Mouse (Mus musculus): Measurements from ENCODE around the gene Zfp108. TPM values are rescaled to one million over a fixed set of nuclear protein-coding genes. Genes with fewer than 3 reads are reported as not detected.
A peak's percentile ranks its signal among the peaks of the same experiment; 100 is the strongest.

Gene Zfp108
- total and polyA plus RNA-seq, 3 experiments, result 0.70 to 1.8 (median 1.4) TPM

DNA sequence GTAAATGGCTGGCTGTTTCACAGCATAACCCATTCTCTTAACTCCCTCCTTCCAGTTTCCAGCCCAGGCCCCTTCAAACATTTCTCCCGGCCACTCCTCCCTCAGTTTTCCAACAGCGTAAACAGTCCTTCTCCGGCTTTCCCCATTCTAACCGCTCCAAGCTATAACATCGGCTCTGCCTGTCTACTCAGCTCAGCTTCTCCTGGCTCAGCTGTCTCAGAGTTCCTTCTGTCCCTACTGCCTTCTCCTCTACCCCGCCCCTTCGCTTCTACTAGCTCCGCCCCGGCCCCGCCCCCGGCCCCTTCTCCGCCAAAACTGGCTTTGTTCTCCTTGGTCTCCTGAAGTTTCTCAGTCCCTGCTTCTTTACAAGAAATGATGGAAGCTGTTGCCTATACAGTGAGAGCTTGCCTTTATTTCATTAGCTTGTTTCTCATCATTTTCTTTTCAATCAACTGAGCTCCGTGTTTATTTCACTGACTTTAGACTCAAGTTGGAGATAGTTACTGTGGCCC, 46.2 kb downstream of the Zfp108 start, which contains the start of gene Zfp61:
Gene Zfp61, minus strand, starts transcription at position 462 of the 512 bp plus-strand sequence.
- Histone ChIP-seq H3K79me2 (replicated peaks; ENCODE audit: control insufficient read depth, insufficient read depth, low read length) (no peaks in the 10 kb centered on the region), H3K9ac (ENCODE audit: low read depth, low read length) (no peak within 1 kb of the TSS), H3K4me3 (peak within 1 kb of the TSS; percentile 76), H3K36me3 (ENCODE audit: control insufficient read depth, insufficient read depth, low read length) (no peaks in the 10 kb centered on the region), H3K27me3 (ENCODE audit: control insufficient read depth, insufficient read depth, low read length) (no peaks in the 10 kb centered on the region), H3K4me1 (ENCODE audit: control insufficient read depth, insufficient read depth, low read length) (no peaks in the 10 kb centered on the region; the same call in 1 of the 2 replicates), H3K27ac (no peak within 1 kb of the TSS)
- 5% methylated on average over 13 of the region's 13 CpGs for WGBS
- DNase-seq, result peak; percentile 37 to 42
- intact Hi-C loops (cut with DNase I), result no loop called here
- TF ChIP-seq EP300 (IDR thresholded peaks at IDR 0.05; ENCODE audit: insufficient read depth, low read depth, low read length) (no peak), POLR2A (IDR thresholded peaks at IDR 0.05; ENCODE audit: insufficient read depth, low read depth, low read length) (peak; percentile 43; the same call in 1 of the 2 replicates)

Other genes starting within 250 kb of the Zfp108 start
- gene Vmn1r183, start 201.5 kb upstream of the Zfp108 start, total RNA-seq (2021), result not detected
- not detected in 2 replicates for gene Vmn1r183, start 201.5 kb upstream of the Zfp108 start, polyA plus RNA-seq (2012; rRNA removed)
- gene Zfp180, start 172.9 kb upstream of the Zfp108 start, total RNA-seq (2021), result 10 to 100 TPM; 16.7 to 16.8 TPM
- gene Zfp180, start 172.9 kb upstream of the Zfp108 start, polyA plus RNA-seq (2012; rRNA removed), result 7.7 and 11.3 TPM in 2 replicates
- gene Zfp112, start 142.5 kb upstream of the Zfp108 start, total RNA-seq (2021), result 1 to 10 TPM; 3.1 to 3.2 TPM
- 1.8 and 3.5 TPM in 2 replicates for gene Zfp112, start 142.5 kb upstream of the Zfp108 start, polyA plus RNA-seq (2012; rRNA removed)
- gene Zfp235, start 120.6 kb upstream of the Zfp108 start, total RNA-seq (2021), result 1 to 10 TPM; 4.2 to 5.4 TPM
- gene Zfp235, start 120.6 kb upstream of the Zfp108 start, polyA plus RNA-seq (2012; rRNA removed), result 3.1 and 5.5 TPM in 2 replicates
- under 1 TPM; 0.16 TPM for gene Zfp114, start 79.7 kb upstream of the Zfp108 start, total RNA-seq (2021)
- gene Zfp114, start 79.7 kb upstream of the Zfp108 start, polyA plus RNA-seq (2012; rRNA removed), result 0.06 and 0.10 TPM in 2 replicates
- 1 to 10 TPM; 3.2 to 3.6 TPM for gene Zfp111, start 43.4 kb upstream of the Zfp108 start, total RNA-seq (2021)
- gene Zfp111, start 43.4 kb upstream of the Zfp108 start, polyA plus RNA-seq (2012; rRNA removed), result 1.1 and 1.6 TPM in 2 replicates
- gene Zfp109, start 17.2 kb upstream of the Zfp108 start, total RNA-seq (2021), result 1 to 10 TPM; 1.8 to 2.1 TPM
- gene Zfp109, start 17.2 kb upstream of the Zfp108 start, polyA plus RNA-seq (2012; rRNA removed), result 0.80 and 1.5 TPM in 2 replicates
- gene Zfp93, start 15.6 kb downstream of the Zfp108 start, total RNA-seq (2021), result 1 to 10 TPM; 3.3 to 4.1 TPM
- 1.7 and 2.9 TPM in 2 replicates for gene Zfp93, start 15.6 kb downstream of the Zfp108 start, polyA plus RNA-seq (2012; rRNA removed)
- gene Zfp61, start 46.4 kb downstream of the Zfp108 start, total RNA-seq (2021), result 1 to 10 TPM; 2.7 to 3.3 TPM
- gene Zfp61, start 46.4 kb downstream of the Zfp108 start, polyA plus RNA-seq (2012; rRNA removed), result 2.7 and 5.3 TPM in 2 replicates
- 1 to 10 TPM; 1.9 to 2.7 TPM for gene Zfp94, start 61.9 kb downstream of the Zfp108 start, total RNA-seq (2021)
- gene Zfp94, start 61.9 kb downstream of the Zfp108 start, polyA plus RNA-seq (2012; rRNA removed), result 3.4 and 3.8 TPM in 2 replicates
- gene Tescl, start 79.1 kb downstream of the Zfp108 start, total RNA-seq (2021), result not detected
- 0.35 and 0.66 TPM in 2 replicates for gene Tescl, start 79.1 kb downstream of the Zfp108 start, polyA plus RNA-seq (2012; rRNA removed)
- gene Lypd5, start 94.4 kb downstream of the Zfp108 start, total RNA-seq (2021), result not detected
- gene Lypd5, start 94.4 kb downstream of the Zfp108 start, polyA plus RNA-seq (2012; rRNA removed), result not detected in 2 replicates
- gene Kcnn4, start 115.5 kb downstream of the Zfp108 start, total RNA-seq (2021), result 1 to 10 TPM in 1 of 2 experiments, under 1 TPM in 1; 0.91 to 1.1 TPM
- gene Kcnn4, start 115.5 kb downstream of the Zfp108 start, polyA plus RNA-seq (2012; rRNA removed), result 1.2 and 1.9 TPM in 2 replicates
- 1 to 10 TPM; 5.9 to 6.6 TPM for gene Smg9, start 144.8 kb downstream of the Zfp108 start, total RNA-seq (2021)
- gene Smg9, start 144.8 kb downstream of the Zfp108 start, polyA plus RNA-seq (2012; rRNA removed), result 19.2 and 21.4 TPM in 2 replicates
- not detected for gene Irgc1, start 197.5 kb downstream of the Zfp108 start, total RNA-seq (2021)
- 0.67 and 0.88 TPM in 2 replicates for gene Irgc1, start 197.5 kb downstream of the Zfp108 start, polyA plus RNA-seq (2012; rRNA removed)
- 1 to 10 TPM; 3.3 to 3.6 TPM for gene Plaur, start 207.7 kb downstream of the Zfp108 start, total RNA-seq (2021)
- gene Plaur, start 207.7 kb downstream of the Zfp108 start, polyA plus RNA-seq (2012; rRNA removed), result 4.2 and 5.0 TPM in 2 replicates
- gene Cadm4, start 227.2 kb downstream of the Zfp108 start, total RNA-seq (2021), result 10 to 100 TPM; 14.0 to 14.7 TPM
- 17.0 and 20.4 TPM in 2 replicates for gene Cadm4, start 227.2 kb downstream of the Zfp108 start, polyA plus RNA-seq (2012; rRNA removed)